Mouse (Mus musculus): ENCODE results near the gene Setd3. TPM values are rescaled to one million over a fixed set of nuclear protein-coding genes. Genes with fewer than 3 reads are reported as not detected.
A peak's percentile ranks its signal among the peaks of the same experiment; 100 is the strongest.

Gene Setd3
- polyA plus RNA-seq, 1 experiment from 2014 or later, result 89.1 TPM

DNA sequence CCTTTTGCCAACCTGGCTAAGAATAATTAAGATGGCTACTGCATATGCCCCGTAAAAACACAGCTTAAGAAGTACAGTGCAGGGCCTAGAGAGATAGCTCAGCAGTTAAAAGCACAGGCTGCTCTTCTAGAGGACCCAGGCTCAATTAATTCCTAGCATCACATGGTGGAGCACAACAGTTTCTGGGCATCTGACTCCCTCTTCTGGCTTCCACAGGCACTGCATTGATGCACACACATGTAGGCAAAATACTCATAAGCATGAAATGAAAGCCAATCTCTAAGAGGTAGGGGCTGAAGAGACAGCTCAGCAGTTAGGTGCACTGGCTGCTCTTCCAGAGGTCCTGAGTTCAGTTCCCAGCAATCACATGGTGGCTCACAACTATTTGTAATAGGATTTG lies 17.1 kb downstream of the Setd3 start:
- H3K27ac ChIP-seq (ENCODE audit: low read length), result no peak overlapping the region
- no peak overlapping the region for H3K4me3 ChIP-seq (ENCODE audit: low read length)
- no peak overlapping the region for H3K9ac ChIP-seq (replicated peaks; ENCODE audit: low read length)
- peaks cover 13% of the 10 kb centered on the region for H3K36me3 ChIP-seq (ENCODE audit: insufficient read depth, low read length)
- no peaks in the 10 kb centered on the region for H3K9me3 ChIP-seq (ENCODE audit: low read length)
- no peaks in the 10 kb centered on the region for H3K27me3 ChIP-seq (ENCODE audit: insufficient read depth, low read length)
- H3K4me2 ChIP-seq (replicated peaks; ENCODE audit: low read depth, low read length), result no peak overlapping the region
- no peaks in the 10 kb centered on the region for H3K4me1 ChIP-seq (ENCODE audit: insufficient read depth, low read length)
- no peak for ATAC-seq (ENCODE audit: low FRiP score, low TSS enrichment)
- WGBS, result 95% methylated on average over 1 of the region's 1 CpGs

GRCm38 (mm10) chr12:108159863-108160262 lies 19.3 kb downstream of the Setd3 start:
- Histone ChIP-seq H3K36me3 (ENCODE audit: insufficient read depth, low read length) (peaks cover 19% of the 10 kb centered on the region), H3K27me3 (ENCODE audit: insufficient read depth, low read length) (no peaks in the 10 kb centered on the region), H3K4me3 (ENCODE audit: low read length) (no peak overlapping the region), H3K4me2 (replicated peaks; ENCODE audit: low read depth, low read length) (no peak overlapping the region), H3K9ac (replicated peaks; ENCODE audit: low read length) (no peak overlapping the region), H3K4me1 (ENCODE audit: insufficient read depth, low read length) (no peaks in the 10 kb centered on the region), H3K27ac (ENCODE audit: low read length) (no peak overlapping the region), H3K9me3 (ENCODE audit: low read length) (no peaks in the 10 kb centered on the region)
- ATAC-seq (ENCODE audit: low FRiP score, low TSS enrichment), result no peak

DNA sequence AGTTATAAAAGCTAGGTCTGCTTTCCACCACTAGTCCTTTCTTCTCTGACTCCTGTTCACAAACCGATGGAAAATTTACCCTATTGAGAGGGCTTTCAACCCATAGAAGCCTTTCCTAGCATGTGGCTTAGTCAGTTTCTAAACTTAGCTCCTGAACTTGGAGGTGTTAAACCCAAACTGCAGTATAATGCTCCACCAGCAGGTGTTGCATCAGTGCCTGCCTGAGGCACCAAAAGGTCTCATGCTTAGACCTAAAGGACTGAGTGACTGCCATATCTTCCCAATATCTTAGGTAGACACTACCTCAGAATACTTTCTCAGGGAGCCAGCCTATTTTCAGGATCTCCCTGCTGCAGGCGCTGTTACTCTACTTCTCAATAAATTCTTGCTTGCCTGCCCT lies 26.4 kb downstream of the Setd3 start:
- no peak for ATAC-seq (ENCODE audit: low FRiP score, low TSS enrichment)
- 97% methylated on average over 2 of the region's 2 CpGs for WGBS
- Histone ChIP-seq H3K4me1 (ENCODE audit: insufficient read depth, low read length) (no peaks in the 10 kb centered on the region), H3K9ac (replicated peaks; ENCODE audit: low read length) (no peak overlapping the region), H3K27ac (ENCODE audit: low read length) (no peak overlapping the region), H3K4me3 (ENCODE audit: low read length) (no peak overlapping the region), H3K9me3 (ENCODE audit: low read length) (no peaks in the 10 kb centered on the region), H3K27me3 (ENCODE audit: insufficient read depth, low read length) (no peaks in the 10 kb centered on the region), H3K4me2 (replicated peaks; ENCODE audit: low read depth, low read length) (no peak overlapping the region), H3K36me3 (ENCODE audit: insufficient read depth, low read length) (peaks cover 30% of the 10 kb centered on the region)

- H3K4me3 ChIP-seq (ENCODE audit: low read length), result no peak overlapping the region
- ATAC-seq (ENCODE audit: low FRiP score, low TSS enrichment), result no peak
- no peaks in the 10 kb centered on the region for H3K9me3 ChIP-seq (ENCODE audit: low read length)
- no peak overlapping the region for H3K4me2 ChIP-seq (replicated peaks; ENCODE audit: low read depth, low read length)
- no peak overlapping the region for H3K9ac ChIP-seq (replicated peaks; ENCODE audit: low read length)
- WGBS, result 71% methylated on average over 3 of the region's 3 CpGs
- no peak overlapping the region for H3K27ac ChIP-seq (ENCODE audit: low read length)
- H3K27me3 ChIP-seq (ENCODE audit: insufficient read depth, low read length), result no peaks in the 10 kb centered on the region
- no peaks in the 10 kb centered on the region for H3K4me1 ChIP-seq (ENCODE audit: insufficient read depth, low read length)
- H3K36me3 ChIP-seq (ENCODE audit: insufficient read depth, low read length), result peaks cover 23% of the 10 kb centered on the region
Measured at GRCm38 (mm10) chr12:108149764-108150163, 29.4 kb downstream of the Setd3 start.

DNA sequence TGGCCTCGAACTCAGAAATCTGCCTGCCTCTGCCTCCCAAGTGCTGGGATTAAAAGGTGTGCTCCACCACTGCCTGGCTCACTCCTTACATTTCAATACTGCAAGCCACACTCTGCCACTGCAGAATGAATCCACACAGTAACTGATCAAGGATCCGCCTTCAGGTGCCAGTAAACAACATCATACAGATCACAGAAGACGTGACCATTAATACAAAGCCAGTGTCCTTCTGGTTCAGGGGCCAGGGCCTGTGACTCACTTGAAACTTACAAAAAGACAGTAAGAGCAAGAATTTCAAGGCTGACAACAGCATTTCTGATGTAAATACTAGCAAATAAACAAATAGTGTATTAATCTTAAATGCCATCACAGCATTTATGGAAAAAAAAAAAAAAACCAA lies 33.9 kb downstream of the Setd3 start:
- Histone ChIP-seq H3K27ac (ENCODE audit: low read length) (no peak overlapping the region), H3K4me3 (ENCODE audit: low read length) (no peak overlapping the region), H3K9me3 (ENCODE audit: low read length) (no peaks in the 10 kb centered on the region), H3K4me2 (replicated peaks; ENCODE audit: low read depth, low read length) (no peak overlapping the region), H3K4me1 (ENCODE audit: insufficient read depth, low read length) (no peaks in the 10 kb centered on the region), H3K27me3 (ENCODE audit: insufficient read depth, low read length) (no peaks in the 10 kb centered on the region), H3K9ac (replicated peaks; ENCODE audit: low read length) (no peak overlapping the region), H3K36me3 (ENCODE audit: insufficient read depth, low read length) (peaks cover 23% of the 10 kb centered on the region)
- ATAC-seq (ENCODE audit: low FRiP score, low TSS enrichment), result no peak
- 93% methylated on average over 3 of the region's 3 CpGs for WGBS

DNA sequence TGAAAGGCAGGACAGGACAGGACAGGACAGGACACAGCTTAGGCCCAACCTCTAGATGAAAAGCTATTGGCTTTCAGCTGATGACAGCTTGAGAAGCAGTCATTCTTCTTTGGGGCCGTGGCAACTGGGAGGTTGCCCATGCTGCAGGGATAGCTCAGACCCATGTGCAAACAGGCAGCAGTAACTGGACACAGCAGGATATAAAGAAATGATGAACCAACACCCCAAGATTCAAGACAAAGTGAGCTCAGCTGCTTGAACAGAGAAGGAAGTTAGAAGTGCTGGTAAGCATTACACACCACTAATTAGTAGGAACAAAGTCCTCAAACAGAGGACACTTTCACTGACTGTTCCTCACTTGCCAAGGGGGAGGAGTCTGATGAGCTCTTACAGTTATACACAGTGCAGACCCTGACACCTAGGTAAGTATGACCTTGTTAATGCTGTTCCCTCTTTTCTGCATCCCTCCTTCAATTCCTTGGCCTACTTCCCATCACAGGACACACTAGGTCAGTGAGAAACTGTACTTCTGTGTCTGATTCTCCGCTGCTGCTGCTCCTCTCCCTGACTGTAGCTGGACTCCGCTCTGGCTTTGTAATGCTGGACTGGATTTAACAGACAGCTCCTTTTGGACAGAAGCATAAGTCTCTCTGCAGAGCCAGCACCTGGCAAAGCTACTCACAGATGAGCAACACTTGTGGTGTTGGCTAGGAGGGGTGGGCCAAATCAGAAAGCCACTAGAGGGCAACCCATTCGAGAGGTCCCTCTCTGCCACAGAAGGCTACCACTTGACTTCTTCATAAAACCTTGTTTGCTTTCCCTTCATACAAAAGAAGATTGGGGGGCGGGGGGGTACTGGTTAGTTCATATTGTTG lies 35.3 kb downstream of the Setd3 start:
- no peaks in the 10 kb centered on the region for H3K9me3 ChIP-seq (ENCODE audit: low read length)
- H3K4me2 ChIP-seq (replicated peaks; ENCODE audit: low read depth, low read length), result no peak overlapping the region
- no peak for ATAC-seq (ENCODE audit: low FRiP score, low TSS enrichment)
- WGBS, result 85% methylated on average over 5 of the region's 5 CpGs
- H3K36me3 ChIP-seq (ENCODE audit: insufficient read depth, low read length), result peaks cover 18% of the 10 kb centered on the region
- H3K27me3 ChIP-seq (ENCODE audit: insufficient read depth, low read length), result no peaks in the 10 kb centered on the region
- no peaks in the 10 kb centered on the region for H3K4me1 ChIP-seq (ENCODE audit: insufficient read depth, low read length)
- H3K9ac ChIP-seq (replicated peaks; ENCODE audit: low read length), result no peak overlapping the region
- no peak overlapping the region for H3K4me3 ChIP-seq (ENCODE audit: low read length)
- H3K27ac ChIP-seq (ENCODE audit: low read length), result no peak overlapping the region

DNA sequence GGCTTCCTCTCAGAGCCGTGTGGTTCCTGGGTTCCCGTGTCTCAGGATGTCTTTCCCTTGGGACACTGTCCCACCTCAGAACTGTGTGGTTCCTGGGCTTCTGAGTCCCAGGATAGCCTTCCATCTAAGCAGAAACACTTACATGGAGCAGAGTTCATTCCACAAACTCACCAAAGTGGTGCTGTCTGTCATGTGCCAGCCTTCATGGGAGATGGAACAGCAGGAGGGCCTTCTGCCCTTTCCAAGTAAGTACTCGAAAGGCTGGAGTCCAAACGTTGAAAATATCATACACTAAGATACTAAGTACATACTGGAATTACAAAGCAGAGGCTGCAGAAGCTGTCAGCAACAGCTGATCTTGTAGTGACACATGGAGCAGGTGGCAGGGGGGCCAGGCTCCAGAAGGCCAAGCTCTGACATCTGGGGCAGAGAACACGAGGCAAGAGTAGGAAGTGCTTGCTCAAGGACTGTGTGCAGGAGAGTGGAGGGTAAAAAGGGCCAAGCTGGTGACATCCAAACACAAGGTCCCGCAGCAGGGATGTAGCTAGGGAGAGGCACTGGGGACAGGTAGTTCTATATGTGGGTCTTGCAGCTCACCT lies 43.4 kb downstream of the Setd3 start:
- Histone ChIP-seq H3K9ac (replicated peaks; ENCODE audit: low read length) (no peak overlapping the region), H3K27me3 (ENCODE audit: insufficient read depth, low read length) (no peaks in the 10 kb centered on the region), H3K36me3 (ENCODE audit: insufficient read depth, low read length) (peaks cover 13% of the 10 kb centered on the region), H3K4me3 (ENCODE audit: low read length) (no peak overlapping the region), H3K4me1 (ENCODE audit: insufficient read depth, low read length) (0 out of 2 replicates have a peak, but pooled peaks cover 7% of the 10 kb centered on the region), H3K4me2 (replicated peaks; ENCODE audit: low read depth, low read length) (no peak overlapping the region), H3K9me3 (ENCODE audit: low read length) (no peaks in the 10 kb centered on the region), H3K27ac (ENCODE audit: low read length) (no peak overlapping the region)
- ATAC-seq (ENCODE audit: low FRiP score, low TSS enrichment), result no peak
- WGBS, result 73% methylated on average over 6 of the region's 6 CpGs

GRCm38 (mm10) chr12:108133181-108133580 lies 45.9 kb downstream of the Setd3 start:
- Histone ChIP-seq H3K9ac (replicated peaks; ENCODE audit: low read length) (no peak overlapping the region), H3K27ac (ENCODE audit: low read length) (no peak overlapping the region; the same call in 1 of the 2 replicates), H3K4me3 (ENCODE audit: low read length) (no peak overlapping the region), H3K36me3 (ENCODE audit: insufficient read depth, low read length) (peaks cover 25% of the 10 kb centered on the region), H3K9me3 (ENCODE audit: low read length) (no peaks in the 10 kb centered on the region), H3K4me1 (ENCODE audit: insufficient read depth, low read length) (0 out of 2 replicates have a peak, but pooled peaks cover 7% of the 10 kb centered on the region), H3K27me3 (ENCODE audit: insufficient read depth, low read length) (no peaks in the 10 kb centered on the region), H3K4me2 (replicated peaks; ENCODE audit: low read depth, low read length) (no peak overlapping the region)
- ATAC-seq (ENCODE audit: low FRiP score, low TSS enrichment), result no peak
- 67% methylated on average over 2 of the region's 2 CpGs for WGBS

DNA sequence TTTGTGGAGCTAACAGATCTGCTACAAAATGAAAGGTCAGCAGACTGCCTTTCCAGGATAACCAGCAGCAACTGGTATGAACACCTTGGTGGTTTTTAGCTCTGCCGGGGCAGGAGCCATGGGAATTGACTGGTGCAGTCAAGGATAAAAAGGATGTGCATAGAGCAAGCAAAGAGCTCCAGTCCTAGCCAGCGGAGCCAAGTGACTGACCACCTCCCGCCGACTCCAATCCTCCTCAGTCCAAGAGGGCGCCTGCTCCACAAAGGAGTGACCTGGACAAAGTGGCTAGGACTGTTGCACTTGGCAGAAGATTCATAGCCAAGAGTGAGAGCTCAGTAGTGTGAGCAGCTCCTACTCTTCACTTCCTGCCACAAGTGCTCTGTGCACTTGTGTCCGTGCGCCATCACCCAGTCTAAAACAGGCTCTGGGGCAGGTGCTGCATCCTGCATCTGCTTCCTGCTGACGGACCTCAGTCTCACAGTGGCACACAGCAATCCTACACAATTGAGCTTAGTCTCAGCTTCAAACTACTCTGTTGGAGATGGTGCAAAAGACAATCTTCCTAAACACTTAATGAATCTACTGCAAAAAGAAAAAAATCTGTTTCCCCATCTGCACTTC lies 46.6 kb downstream of the Setd3 start:
- ATAC-seq (ENCODE audit: low FRiP score, low TSS enrichment), result 0 out of 2 replicates have a peak, but pooled peaks have one; percentile 49
- WGBS, result 84% methylated on average over 8 of the region's 8 CpGs

More for the DNA sequence above, 46.6 kb downstream of the Setd3 start:
- no peaks in the 10 kb centered on the region for H3K27me3 ChIP-seq (ENCODE audit: insufficient read depth, low read length)
- no peak overlapping the region for H3K4me2 ChIP-seq (replicated peaks; ENCODE audit: low read depth, low read length)
- H3K9me3 ChIP-seq (ENCODE audit: low read length), result no peaks in the 10 kb centered on the region
- H3K4me3 ChIP-seq (ENCODE audit: low read length), result no peak overlapping the region
- H3K36me3 ChIP-seq (ENCODE audit: insufficient read depth, low read length), result peaks cover 28% of the 10 kb centered on the region
- H3K4me1 ChIP-seq (ENCODE audit: insufficient read depth, low read length), result 0 out of 2 replicates have a peak, but pooled peaks cover 7% of the 10 kb centered on the region
- no peak overlapping the region for H3K9ac ChIP-seq (replicated peaks; ENCODE audit: low read length)
- peak overlapping the region; percentile 11; the same call in 1 of the 2 replicates for H3K27ac ChIP-seq (ENCODE audit: low read length)
